Mouse (Mus musculus) mouse embryonic stem cell (cell line): ENCODE measurements around the gene Acox1.

ENCODE experiments used
- in situ Hi-C, 2 experiments: fragments of 300-500 bp; cut with MboI; formaldehyde crosslinking; loops; 1 replicate in 1 of 2; 3 replicates in 1 of 2; pipeline ENCODE4 v1.14.3; 2019 to 2020; ENCODE audit warnings: low sequenced_read_pairs in 2 of 2, low pct_unique_long_range_greater_than_20kb in 1 of 2, mixed read lengths in 1 of 2; ENCODE audit not compliant: unreplicated experiment in 1 of 2

The Acox1 gene

DNA sequence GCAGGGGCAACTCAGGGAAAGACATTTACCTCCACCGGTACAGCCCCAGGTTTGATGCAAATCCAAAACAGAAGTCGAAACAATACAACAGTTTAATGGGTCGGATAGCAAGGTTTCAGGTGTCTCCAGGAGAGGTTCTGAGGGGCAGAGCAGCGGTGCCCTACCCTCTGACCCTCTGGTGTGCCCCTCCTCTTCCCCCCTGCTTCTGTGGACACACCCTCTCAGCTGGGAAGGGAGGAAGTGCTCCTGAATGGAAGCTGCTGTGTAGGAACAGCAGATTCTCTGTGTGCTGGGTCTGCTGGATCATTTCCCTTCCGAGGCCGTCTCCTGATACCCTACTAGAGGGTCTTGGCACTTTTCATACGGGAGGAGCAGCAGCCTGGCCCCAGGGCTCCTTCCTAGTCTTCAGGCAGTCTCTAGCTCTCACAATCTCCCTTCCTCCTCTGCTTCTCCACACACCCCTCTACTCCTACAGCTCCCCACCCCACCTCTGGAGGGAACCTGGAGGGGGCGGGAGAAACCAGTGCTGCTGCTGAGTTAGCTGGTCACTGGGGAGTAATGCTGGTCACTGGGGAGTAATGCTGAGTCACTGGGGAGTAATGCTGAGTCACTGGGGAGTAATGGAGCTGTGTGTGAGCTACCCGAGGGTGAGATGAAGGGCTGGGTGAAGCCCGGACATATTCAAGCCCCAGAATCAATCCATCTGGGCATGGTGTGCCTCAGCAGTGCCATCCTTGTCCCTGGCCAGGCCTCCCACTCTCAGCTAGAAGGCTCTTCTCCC, 56.4 kb downstream of the Acox1 start:
- in situ Hi-C loops = no loop called here

DNA sequence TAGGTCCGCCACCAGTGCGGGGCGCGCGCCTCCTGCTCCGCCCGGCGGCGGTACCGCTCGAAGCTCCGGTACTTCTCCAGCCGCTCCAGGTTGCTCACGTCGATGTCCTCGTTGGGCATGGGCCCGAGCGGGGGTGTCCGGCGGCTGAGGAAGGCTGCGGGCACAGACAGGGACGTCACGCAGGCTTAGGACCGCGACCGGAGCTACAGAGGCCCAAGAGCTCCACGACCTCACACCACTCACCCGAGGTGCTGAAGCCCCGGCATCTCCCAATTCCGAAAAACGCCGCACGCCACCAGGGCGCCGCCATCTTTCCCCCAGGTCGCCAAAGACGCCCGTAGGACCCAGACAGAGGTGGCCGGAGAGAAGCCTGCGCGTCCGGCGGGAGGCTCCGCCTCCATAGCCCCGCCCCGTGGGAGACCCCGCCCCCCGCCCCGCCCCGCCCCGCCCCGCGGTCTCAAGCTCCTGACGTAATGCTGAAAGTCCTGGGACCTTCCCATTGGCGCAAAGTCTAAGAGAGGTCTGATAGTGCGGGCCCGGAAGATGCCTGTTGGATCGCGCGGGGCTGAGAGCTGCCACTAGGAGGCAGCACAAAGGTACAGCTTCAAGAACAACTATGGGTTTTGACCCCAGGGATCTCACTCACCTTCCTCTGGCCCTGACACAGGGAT, 60.2 kb downstream of the Acox1 start, which contains the start of gene Mrpl38:
Gene Mrpl38 (minus strand): TSS at position 401 of the 671 bp plus-strand sequence.
- in situ Hi-C loops = no loop called here

DNA sequence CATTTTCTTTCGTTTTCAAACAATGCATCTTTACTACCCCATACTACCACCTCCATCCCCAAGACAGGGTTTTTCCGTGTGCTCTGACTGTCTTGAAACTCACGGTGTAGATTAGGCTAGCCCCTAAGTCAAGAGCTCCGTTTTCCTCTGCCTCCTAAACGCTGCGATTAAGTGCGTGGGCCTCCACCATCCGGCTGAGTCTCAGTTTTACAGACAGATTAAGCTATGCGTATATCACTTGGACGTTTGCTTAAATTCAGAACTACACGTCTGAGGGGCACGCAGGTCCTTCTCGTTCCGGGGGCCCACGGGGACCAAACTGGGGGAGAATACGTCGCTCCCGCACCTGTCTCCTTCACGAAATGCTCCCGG, 60.8 kb downstream of the Acox1 start:
- in situ Hi-C loops = no loop called here

DNA sequence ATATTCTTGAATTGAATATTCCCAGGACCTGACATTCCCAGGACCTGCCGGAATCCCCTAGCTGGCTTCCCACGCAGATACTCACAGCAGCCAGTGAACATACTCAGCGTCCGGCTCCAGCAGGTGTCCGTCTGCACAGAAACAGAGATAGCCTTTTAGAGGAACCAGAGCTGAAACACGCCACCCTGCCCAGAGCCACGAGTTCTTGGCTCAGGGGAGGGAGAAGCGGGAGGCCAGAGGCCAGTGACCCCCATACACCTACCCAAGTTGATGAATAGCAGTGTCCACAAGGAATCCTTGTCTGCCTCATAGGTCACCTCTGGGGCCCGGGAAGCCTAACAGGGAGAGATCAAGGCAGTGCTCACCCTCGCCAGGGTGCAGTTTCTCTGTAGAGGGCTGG, 64.7 kb downstream of the Acox1 start:
- in situ Hi-C loops = no loop called here

DNA sequence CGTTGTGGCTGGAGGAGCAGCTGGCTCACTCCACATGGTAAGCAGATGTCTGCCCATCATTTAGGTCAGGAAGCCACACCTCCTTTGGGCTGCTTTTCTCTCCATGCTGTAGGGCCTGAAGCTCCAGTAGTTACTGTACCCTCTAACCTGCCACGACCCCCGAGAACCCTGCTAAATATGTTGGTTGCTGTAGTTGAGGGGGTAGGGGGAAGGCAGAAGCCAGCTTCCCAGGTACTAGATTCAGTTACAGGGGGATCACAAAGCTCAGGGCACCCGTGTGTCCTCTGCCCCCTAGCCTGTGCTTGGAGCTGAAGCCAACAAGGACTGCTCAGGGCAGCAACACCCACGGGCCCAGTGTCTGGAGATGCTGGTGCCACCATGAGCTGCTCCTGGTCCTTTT, 65.3 kb downstream of the Acox1 start:
- in situ Hi-C loops = no loop called here

DNA sequence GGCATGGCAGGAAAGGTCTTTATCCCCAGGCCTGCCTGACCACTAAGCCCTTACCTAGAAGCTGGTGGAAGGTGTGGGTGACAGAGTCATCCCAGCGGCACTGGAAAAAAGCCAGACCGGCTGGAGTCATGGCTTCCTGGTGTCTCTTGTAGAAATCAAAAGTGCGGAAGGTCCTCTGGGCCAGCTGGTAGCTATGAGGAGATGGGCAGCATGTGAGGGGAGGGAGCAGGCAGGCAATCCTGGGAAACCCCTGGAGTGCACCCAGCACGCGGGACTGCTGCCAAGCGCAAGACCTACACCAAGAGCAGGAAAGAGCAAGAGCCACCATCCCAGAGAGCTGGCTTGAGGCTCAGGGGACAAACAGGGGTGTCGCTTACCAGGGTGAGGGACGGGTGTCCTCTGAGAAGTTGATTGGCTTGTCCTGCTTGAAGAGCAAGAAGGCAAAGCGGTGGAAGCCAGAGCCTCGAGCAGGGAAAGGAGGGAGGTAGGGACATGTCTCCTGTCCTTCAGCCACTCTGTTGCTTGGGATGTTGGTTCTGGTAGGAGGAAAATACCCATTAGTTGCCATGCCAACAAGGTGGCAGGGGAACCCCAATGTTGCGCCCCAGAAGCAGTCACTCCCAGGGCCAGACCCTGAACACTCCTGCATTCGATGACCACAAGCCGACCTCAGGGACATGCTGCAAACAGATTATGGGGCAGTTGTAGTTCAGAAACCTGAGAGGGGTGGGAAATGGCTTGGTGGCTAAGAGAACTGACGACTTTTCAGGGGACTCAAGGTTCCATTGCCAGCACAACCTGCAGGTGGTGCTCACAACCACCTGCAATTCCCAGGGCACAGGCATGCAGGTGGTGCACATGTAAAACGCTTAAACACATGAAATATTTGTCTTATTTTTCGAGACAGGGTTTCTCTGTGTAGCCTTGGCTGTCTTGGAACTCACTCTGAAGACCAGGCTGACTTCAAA, 66.2 kb downstream of the Acox1 start:
- in situ Hi-C loops = no loop called here

DNA sequence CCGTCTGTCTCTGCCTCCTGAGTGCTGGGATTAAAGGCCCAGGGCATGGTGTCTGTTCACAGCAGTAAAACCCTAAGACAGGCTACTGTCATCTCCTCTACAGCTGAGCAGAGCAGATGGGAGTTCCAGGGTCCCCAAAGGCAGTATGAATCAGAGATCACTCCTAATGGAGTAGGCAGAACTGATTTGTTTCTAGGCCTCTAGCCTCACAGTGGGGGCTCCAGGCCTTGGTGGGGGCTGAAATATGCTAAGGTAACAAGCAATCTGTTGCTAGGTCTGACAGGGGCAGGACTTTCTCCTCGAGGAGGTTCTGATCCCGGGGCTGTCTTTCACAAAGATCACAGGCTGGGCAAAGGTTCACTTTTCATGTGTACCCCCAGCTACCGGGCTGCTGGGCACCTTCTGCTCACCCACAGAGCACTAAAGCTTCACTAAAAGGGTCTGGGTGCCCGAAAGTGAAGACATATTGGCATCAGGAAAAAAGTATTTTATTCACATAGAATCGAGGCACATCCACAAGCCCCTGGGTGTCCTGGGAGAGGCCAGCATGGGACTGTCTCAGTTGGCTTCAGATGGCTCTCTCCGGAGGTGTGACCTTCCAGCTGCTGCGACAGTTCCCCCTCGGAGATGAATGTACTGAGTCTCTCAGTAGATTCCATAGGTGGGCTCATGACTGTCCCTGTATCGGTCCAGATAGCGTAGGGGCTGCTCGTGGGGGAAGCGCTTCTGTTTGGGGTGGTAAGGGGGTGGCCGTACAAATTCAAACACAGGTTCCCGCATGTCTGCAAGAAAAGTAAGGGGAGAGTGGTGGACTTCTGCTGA, 67.3 kb downstream of the Acox1 start:
- in situ Hi-C loops = no loop called here

DNA sequence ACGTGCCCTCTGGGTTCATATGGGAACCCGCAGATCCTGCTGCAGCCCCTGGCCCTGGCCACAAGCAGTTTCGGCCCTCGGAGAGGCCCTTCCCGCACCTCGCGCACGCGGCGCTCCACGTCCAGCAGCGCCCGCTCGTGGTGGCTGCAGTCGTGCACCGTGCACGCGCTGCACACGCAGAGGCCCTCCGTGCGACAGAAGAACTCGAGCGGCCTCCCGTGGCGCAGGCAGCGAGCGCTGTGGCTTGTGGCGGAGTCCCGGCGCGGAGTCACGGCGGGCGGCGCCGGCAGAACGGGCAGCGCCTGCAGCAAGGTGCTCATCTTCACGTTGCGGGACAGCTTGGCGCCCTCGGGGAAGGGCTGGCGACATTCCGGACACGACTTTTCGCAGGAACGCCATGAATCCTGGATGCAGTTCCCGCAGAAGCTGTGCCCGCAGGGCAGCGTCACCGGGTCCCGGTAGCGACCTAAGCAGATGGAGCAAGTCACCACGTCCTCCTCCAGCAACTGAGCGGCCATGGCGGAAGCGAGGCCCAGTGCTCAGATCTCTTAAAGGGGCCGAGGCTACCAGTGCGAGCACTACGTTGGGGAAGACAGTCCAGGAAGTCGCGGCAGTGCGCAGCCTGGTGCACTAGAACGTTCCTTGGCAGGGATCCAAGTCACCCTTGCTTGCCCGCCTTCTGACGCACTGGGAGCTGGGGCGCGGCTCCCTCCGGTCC, 68.2 kb downstream of the Acox1 start, which contains the start of gene Trim65:
Gene Trim65 (minus strand): TSS at position 641 of the 718 bp plus-strand sequence.
- in situ Hi-C loops = no loop called here

DNA sequence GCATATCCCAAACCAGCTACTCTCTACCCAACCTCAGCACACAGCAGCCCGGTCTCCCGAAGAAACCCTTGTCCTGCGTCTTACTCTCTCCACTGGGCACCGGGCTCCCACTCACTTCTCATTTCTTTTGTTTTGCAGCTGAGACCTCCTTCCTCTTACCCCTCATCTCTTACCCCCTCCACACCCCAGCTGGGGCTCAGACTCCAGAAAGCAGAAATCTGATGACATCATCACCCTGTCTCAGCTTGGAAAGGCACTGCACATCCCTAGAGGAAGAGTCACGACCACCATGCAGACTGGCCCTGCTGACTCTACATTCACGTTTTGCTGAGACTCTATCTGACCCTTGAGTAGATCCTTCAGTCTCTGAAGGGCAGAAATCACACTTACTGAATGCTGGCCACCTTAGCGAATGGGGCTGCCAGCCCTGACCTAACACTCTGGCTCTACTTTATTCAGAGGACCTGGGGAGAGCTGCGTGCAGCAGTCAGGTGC, 68.8 kb downstream of the Acox1 start:
- in situ Hi-C loops = no loop called here

DNA sequence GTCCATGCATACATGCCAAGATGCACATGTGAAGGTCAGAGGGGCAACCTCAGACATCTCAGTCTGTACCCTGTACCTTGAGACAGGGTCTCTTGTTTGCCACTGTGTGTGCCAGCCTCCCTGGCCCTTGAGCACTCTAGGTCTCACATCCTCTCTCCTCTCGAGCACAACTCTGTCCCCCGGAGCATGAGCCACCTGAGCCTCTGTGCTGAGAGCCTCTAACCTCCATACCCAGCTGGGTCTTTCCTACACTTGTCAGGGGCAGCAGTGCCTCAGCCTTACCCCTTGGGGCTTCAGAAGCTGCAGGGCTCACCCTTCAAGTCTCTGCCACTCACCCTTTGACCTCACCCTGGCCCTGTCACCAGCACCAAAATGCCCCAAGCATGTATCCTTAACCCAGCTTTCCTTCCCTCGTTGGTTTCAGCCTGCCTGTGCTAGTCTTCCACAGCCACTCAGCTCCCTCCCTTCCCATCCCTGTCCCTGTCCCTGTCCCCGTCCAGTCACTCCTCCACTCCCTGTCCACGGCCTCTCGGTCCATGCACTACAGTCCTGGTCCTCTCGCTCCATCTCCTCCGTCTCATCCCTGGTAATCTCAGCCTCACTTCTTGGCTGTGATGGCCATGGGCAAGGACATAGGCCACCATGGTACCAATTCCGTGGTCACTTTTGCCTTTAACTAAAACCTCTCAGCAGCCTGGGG, 69.6 kb downstream of the Acox1 start:
- in situ Hi-C loops = no loop called here

DNA sequence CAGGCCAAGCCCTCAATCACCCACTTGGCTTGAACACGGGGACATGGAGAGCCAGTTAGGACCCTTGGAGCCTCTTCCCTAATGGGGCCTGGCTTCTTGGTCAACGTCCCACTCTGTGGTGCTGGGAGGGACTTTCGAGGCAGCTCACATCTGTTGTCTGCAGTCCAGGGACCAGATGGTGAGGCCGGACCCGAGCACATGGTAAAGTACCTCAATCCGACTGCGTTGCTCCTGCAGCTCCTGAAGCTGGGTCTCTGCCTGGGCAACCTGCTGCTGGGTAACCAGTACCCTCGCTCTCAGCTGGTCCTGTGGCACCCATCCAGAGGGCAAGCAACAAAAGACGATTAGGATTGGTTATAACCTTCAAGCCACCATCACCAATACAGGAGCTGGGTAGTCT, 70.9 kb downstream of the Acox1 start:
- in situ Hi-C loops = no loop called here

DNA sequence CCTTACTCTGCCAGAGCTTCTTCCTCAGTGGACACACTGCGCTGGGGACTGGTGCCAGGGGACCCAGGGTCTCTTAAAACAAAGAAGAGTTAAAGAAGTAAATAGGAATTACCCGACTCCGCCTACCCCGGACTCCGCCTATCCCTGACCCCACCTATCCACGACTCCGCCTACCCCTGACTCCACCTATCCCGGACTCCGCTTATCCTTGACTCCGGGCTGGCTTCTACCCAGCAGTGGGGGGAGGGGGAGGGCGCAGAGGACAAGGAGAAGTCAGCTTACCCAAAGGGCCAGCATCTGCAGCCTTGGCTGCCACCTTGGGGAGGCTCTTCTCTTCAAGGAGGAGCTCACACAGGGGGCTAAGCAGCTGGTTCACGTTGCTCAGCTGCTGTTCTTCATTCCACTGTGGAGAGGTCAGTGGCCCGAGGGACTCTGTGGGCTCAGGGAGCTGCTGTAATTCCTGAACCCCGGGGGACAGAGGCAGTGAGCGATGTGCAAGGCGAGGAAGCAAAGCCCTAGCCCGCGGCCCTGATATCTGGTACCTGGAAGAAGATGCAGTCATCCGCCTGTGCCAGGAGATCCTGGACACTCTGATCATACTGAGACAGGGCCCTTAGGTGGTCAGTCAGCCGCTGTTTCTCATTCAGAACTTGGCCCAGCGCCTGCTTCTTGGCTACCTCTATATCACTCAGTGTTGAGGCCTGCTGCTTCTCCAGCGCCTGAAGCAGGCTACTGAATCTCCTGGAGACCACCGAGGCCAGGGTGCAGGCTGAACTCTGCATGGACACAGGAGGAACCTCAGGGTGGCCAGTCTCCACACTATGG, 71.5 kb downstream of the Acox1 start, which contains the start of gene Trim47:
Gene Trim47 (minus strand): TSS at position 55 of the 825 bp plus-strand sequence.
- in situ Hi-C loops = no loop called here

DNA sequence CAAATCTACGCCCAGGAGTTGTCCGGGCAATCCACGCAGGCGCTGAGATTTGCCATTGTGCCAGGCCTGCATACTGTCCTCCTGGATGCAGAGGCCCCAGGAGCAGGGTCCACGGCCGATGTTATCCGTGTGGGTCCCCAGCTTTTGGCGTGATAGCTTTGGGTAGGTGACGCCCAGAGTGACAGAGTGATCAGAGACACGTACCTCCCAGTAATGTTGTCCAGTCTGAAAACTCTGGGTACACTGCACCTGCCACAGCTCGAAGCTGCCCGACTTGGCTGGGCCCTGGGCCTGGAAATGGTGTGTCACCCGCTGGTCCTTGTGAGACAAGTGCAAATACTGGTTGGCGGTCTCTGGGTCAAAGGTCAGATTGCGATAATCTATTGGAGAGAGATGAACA, 72.6 kb downstream of the Acox1 start:
- in situ Hi-C loops = no loop called here
